Mouse (Mus musculus): ENCODE measurements around the gene Rpgrip1l.

- TF ChIP-seq CTCF (conservative IDR thresholded peaks at IDR 0.05; ENCODE audit: low read length) (no peak), POU5F1 (IDR thresholded peaks at IDR 0.05; ENCODE audit: borderline replicate concordance, low read length) (no peak)
Observed at GRCm38 (mm10) chr8:91355301-91355905, 42.3 kb upstream of the Rpgrip1l start.
